Mouse (Mus musculus) liver, adult (tissue): Measurements from ENCODE around the gene Amtn.

Experiments
- GATA4 ChIP-seq: IDR thresholded peaks from 2 replicates; pipeline ENCODE4 v1.6.1; 2014; ENCODE audit warnings: mild to moderate bottlenecking, low read length; ENCODE audit not compliant: insufficient replicate concordance

The Amtn gene

DNA sequence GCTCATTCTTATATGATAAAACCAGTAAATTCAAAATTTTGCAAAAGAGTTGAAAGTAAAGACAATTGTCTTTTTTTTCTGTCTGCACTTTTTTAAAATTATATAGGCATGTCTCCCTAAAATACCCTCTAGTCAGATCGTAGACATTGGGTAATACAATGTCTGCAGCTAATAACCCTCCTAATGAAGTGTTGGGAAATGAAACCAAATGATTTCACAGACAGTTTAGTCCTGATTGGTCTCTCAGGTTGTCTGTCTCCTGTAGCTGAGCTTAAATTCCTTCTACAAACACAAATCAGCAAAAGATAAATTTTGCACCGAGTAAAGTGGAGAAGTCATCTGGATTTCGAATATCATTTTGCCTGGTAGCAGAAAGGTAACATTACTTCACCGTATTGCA, at the start of gene Amtn:
Gene Amtn (plus strand): TSS at position 301 of the 400 bp plus-strand sequence.
- TF ChIP-seq GATA4, result no peak

DNA sequence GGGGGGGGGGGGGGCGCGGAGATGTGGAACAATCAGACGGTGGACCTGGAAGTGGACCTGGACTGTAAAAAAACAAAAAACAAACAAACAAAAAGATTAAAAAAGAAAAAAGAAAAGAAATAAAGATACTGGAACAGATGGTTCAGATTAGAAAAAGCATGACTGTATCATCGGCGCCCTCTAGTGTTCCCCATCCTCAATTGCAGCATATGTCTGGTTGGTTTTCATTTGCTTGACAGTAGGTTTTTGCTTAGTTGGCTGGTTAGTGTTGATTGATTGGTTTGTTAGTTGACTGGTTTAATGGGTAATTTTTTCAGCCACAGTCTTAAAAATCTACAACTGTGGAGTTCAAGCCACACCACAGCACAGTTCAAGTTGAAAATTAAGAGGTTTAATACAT, 11.1 kb upstream of the Amtn start:
- TF ChIP-seq GATA4, result peak; percentile 37; the same call in 1 of the 2 replicates

DNA sequence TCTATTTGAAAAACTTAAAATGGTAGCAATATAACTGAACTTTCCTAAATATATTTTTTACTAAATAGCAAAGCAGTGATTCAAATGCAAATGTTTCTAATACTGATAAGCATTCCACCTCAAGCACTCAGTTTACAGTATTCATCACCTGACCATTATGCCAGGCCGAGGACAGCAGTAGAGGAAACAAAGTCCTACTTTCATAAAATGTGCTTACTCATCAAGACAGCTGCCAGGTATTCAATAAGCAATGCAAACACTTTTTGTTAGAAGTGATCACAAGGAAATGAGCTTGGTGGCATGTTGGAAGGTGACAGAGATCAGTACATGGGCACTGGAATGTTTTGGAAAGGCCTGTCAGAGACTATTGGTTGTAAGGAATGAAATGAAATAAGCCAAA, 9.0 kb upstream of the Amtn start:
- TF ChIP-seq GATA4, result no peak

DNA sequence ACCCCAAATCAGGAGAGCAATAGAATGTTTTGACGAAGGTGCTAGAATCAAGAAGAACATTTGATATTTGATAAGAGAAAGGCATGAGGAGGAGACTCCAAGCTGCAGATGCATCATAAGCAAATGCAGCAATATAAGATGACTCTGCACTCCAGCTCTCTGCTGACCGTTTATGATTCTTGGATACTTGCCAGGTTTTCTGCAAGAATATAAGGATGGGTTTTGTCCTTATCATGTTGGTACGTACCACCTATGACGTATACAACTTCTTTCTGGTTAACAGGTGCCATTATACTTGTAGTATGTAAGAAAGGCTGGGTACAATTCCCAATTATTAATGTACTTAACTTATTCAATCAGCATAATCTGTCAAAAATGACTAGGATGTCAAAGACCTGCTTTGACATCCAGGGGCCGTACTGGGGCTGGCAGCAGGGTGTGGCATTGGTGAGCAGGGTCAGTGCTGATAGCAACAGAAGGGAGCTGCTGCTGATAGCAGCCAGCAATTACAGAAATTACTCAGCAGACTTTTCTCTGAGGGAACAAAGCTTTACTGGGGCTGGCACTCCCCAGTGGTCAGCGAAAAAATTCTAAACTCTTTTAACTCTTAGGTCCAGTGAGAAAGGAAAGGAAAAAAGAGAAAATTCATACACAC, 5.2 kb upstream of the Amtn start:
- no peak for TF ChIP-seq GATA4

DNA sequence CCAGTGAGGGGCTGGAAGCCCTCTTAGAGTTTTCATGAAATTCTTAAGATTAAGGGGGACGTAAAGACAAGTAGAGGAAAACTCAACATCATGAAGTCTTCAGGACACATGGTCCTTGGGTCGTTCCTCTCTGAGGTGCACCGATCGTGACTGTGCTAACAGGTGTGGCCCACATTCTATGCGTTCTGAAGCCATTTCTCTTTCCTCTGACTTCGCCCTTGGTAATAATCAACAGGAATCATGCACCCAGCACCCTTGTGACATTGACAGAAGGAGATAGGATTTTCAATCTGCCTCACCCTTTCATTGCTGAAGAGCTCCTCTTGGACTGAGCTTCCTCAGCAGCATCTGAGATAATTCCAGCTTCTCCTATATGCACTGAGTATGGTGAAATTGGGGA, 3.3 kb upstream of the Amtn start:
- no peak for TF ChIP-seq GATA4

DNA sequence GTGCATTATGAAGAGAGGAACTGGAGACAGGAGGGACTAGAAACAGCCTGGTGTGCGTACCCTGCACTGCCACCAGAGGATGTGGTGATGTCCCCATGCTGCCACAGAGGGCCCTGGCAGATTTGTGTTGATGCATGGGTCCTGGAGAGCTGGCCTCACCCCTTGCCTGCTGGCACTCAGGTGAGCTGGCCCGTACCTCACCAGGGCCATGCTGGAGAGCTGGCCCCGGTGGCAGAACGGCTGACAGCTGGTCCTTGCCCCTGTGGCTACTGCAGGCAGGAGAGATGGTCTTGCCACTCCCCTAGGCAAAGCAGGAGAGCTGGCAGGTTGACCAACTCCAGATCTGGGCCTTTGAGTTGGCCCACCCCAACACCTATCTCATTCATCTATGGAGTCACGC, 22.7 kb downstream of the Amtn start:
- TF ChIP-seq GATA4, result no peak

DNA sequence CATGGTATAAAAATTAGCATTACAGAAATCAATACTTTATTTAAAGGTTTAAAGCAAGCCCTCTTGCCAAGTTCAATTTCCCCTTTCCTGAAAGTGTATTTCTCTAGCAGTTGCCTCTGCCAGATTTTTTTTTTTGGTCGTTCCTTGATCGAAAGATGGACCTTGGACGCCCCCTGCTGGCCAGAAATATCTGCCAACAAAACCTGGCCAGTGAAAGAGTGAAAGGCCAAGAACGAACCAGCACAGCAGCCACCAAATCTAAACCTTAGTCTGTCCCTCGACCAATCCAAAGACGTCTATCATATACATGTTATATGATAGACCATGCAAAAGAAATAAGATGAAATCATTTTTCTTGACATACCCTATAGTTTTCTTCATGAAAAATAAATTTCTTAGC, 23.9 kb downstream of the Amtn start:
- no peak for TF ChIP-seq GATA4

DNA sequence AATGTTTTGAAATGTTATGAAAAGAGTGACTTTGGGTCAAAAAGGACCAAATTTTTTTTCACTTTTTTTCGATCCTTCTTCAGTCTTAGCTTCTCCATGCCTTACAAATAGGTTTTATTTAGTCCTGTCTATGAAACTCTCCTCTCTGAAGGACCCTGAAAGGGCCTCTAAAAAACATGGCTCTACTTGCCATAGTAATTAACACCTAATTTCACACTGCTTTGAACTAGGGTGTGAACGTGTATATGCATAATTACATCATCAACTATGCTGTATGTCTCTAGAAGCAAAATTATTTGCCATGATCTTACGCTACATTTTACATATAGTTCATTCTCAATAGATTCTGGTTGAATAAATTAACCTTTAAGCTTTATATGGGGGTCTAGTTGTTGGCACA, 25.6 kb downstream of the Amtn start:
- no peak for TF ChIP-seq GATA4

DNA sequence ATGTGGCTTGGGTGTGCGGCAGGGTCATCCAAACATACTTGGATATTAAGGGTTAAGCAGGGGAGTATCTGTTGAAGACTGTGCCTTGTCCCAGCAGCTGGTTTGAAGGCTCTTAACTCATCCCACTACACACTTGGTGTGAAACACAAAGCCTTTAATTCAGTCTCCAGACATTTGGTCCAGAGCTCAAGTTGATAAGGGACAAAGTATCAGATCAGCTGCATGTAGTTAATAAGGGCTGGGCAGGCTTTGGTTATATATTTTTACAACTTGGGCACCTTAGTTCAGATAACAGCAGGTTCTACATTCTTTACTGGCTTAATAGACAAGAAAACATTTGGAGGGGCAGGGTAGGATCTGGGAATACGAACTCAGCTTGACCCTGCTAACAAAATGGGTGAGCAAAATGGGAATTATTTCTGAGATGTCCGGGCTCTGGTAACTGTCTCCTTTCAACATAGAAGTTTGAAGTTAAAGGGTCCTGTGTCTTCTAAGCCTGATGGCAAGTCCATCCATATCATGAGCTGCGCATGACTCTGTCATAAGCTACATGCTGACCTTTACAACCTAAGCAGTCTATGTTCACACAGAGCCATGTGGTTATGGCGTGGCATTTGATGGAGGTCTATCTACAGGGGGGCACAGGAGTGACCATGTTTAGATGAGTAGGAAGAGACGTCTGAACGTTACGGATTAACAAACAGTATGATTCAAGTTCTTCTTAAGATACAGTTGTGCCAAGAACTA, 44.6 kb downstream of the Amtn start:
- no peak for TF ChIP-seq GATA4

DNA sequence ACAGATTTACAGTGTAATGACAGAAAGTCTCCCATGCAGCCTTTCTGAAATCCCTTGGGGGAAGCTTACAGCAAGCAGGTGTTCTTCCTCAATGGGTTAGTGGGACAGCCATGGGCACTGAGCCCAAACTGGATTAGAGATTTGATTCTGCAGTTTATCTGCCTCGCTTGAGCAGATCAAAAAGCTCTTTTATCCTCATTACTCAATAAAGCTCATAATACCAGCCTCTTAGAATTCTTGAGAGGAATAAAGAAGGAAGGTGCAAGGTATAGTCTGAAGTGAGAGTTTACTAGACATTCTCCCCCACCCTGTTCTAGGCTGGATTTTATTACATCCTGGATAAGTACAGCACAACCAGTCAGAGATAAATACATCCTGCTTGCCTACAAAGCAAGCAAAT, 50.8 kb downstream of the Amtn start:
- TF ChIP-seq GATA4, result no peak
